Mouse (Mus musculus): ENCODE measurements around the gene Mmp2. TPM values are rescaled to one million over a fixed set of nuclear protein-coding genes. Genes with fewer than 3 reads are reported as not detected.

Gene Mmp2
- total RNA-seq, 1 experiment: 54.8 TPM

DNA sequence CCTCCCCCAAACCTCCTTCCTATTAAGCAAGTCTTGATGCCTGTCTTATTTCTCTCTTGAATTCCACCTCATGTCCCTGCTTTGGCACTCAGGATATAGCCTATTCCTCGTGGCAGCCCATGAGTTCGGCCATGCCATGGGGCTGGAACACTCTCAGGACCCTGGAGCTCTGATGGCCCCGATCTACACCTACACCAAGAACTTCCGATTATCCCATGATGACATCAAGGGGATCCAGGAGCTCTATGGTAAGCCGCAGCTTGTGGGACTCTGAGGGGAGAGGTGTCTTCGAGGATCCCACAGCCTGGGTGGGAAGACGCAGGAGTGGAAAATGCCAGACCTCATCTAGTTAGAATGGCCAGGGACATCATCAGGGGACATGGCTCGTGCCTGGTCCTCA is 12.1 kb downstream of the Mmp2 start:
- in situ Hi-C loops (cut with MboI; ENCODE audit: low sequenced_read_pairs in 2 of 2, unreplicated experiment in 2 of 2): no loop called here
- TF ChIP-seq ZNF384 (IDR thresholded peaks at IDR 0.05; ENCODE audit: low read depth, low read length) (no peak), CHD2 (IDR thresholded peaks at IDR 0.05; ENCODE audit: low read depth, low read length) (no peak)
- H3K36me3 ChIP-seq (ENCODE audit: control insufficient read depth, insufficient read depth, low read length, poor library complexity, severe bottlenecking): no peaks in the 10 kb centered on the region; the same call in 1 of the 2 replicates

DNA sequence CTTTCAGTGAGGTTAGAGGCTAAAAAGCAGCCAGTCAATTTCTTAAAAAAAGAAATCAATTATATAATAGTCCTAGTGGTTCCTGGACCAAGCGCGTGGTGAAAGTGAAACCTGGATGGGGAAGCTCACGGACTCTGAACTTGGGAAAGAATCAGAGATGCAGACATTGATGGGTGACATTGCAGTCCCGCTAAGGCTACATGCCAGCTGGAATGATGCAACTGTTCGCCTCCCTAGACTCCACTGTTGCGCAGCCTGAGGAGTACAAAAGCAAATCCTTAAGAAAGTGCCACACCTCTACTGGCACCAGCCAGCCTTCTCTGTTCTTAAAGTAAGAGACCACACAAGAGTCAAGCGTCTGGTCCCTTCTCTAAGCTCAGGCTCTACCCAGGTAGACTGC is 12.8 kb downstream of the Mmp2 start:
- Histone ChIP-seq H3K4me1 (ENCODE audit: control insufficient read depth in 2 of 2, insufficient read depth in 2 of 2, low read length in 2 of 2, poor library complexity in 1 of 2) (no peaks in the 10 kb centered on the region), H3K9ac (ENCODE audit: insufficient read depth, low read depth, low read length, poor library complexity, severe bottlenecking) (no peak overlapping the region)
- in situ Hi-C loops (cut with MboI; ENCODE audit: low sequenced_read_pairs in 2 of 2, unreplicated experiment in 2 of 2): no loop called here

More for the DNA sequence above, 12.1 kb downstream of the Mmp2 start:
- Histone ChIP-seq H3K27ac (ENCODE audit: insufficient read depth, low read depth, low read length, poor library complexity, severe bottlenecking) (no peak overlapping the region), H3K4me3 (ENCODE audit: insufficient read depth in 1 of 2, low read depth in 1 of 2, low read length in 2 of 2, poor library complexity in 1 of 2, severe bottlenecking in 1 of 2) (no peak overlapping the region), H3K9me3 (ENCODE audit: control insufficient read depth, insufficient read depth, low read depth, low read length) (no peaks in the 10 kb centered on the region), H3K9ac (ENCODE audit: insufficient read depth, low read depth, low read length, poor library complexity, severe bottlenecking) (no peak overlapping the region), H3K4me1 (ENCODE audit: control insufficient read depth in 2 of 2, insufficient read depth in 2 of 2, low read length in 2 of 2, poor library complexity in 1 of 2) (no peaks in the 10 kb centered on the region)
- DNase-seq (ENCODE audit: low read depth, low spot score): no peak

DNA sequence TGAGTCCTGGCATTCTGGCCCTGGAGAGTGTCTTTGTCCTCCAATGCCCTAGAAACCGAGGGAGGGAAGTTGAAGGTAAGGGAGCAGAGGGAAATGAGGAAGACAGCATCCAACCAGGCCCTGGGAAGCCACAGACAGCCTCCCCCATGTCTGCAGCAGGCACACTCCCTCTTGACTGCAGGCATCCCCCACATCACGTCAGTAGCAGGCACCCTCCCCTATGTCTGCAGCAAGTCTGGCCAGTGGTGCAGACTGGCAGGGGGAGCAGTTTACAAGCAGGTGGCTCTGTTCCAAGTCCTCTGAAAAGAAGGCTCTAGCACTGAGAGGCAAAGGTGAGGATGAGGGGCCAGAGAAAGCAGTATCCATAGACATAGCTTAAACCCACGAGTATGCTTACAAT is 19.6 kb downstream of the Mmp2 start:
- TF ChIP-seq HCFC1 (IDR thresholded peaks at IDR 0.05; ENCODE audit: borderline replicate concordance, insufficient read depth, low read length) (no peak), CHD2 (IDR thresholded peaks at IDR 0.05; ENCODE audit: low read depth, low read length) (no peak), ZC3H11A (IDR thresholded peaks at IDR 0.05; ENCODE audit: borderline replicate concordance, low read depth, low read length) (no peak), MAFK (IDR thresholded peaks at IDR 0.05; ENCODE audit: insufficient read depth, low read depth, low read length) (no peak), ZNF384 (IDR thresholded peaks at IDR 0.05; ENCODE audit: low read depth, low read length) (no peak)
- Histone ChIP-seq H3K4me3 (ENCODE audit: insufficient read depth in 1 of 2, low read depth in 1 of 2, low read length in 2 of 2, poor library complexity in 1 of 2, severe bottlenecking in 1 of 2) (no peak overlapping the region), H3K4me1 (ENCODE audit: control insufficient read depth in 2 of 2, insufficient read depth in 2 of 2, low read length in 2 of 2, poor library complexity in 1 of 2) (peaks cover 0 to 6% of the 10 kb centered on the region in 2 experiments; a peak in 1 of 4 replicates), H3K27ac (ENCODE audit: insufficient read depth, low read depth, low read length, poor library complexity, severe bottlenecking) (no peak overlapping the region), H3K36me3 (ENCODE audit: control insufficient read depth, insufficient read depth, low read length, poor library complexity, severe bottlenecking) (peaks cover 3% of the 10 kb centered on the region; the same call in 1 of the 2 replicates), H3K9me3 (ENCODE audit: control insufficient read depth, insufficient read depth, low read depth, low read length) (no peaks in the 10 kb centered on the region), H3K9ac (ENCODE audit: insufficient read depth, low read depth, low read length, poor library complexity, severe bottlenecking) (no peak overlapping the region)
- no peak for DNase-seq (ENCODE audit: low read depth, low spot score)
- in situ Hi-C loops (cut with MboI; ENCODE audit: low sequenced_read_pairs in 2 of 2, unreplicated experiment in 2 of 2): no loop called here

More for the DNA sequence above, 12.8 kb downstream of the Mmp2 start:
- TF ChIP-seq ZC3H11A (IDR thresholded peaks at IDR 0.05; ENCODE audit: borderline replicate concordance, low read depth, low read length) (no peak), HCFC1 (IDR thresholded peaks at IDR 0.05; ENCODE audit: borderline replicate concordance, insufficient read depth, low read length) (no peak), ZNF384 (IDR thresholded peaks at IDR 0.05; ENCODE audit: low read depth, low read length) (no peak), MAFK (IDR thresholded peaks at IDR 0.05; ENCODE audit: insufficient read depth, low read depth, low read length) (no peak), CHD2 (IDR thresholded peaks at IDR 0.05; ENCODE audit: low read depth, low read length) (no peak)
- no peak overlapping the region for H3K27ac ChIP-seq (ENCODE audit: insufficient read depth, low read depth, low read length, poor library complexity, severe bottlenecking)
- H3K36me3 ChIP-seq (ENCODE audit: control insufficient read depth, insufficient read depth, low read length, poor library complexity, severe bottlenecking): no peaks in the 10 kb centered on the region; the same call in 1 of the 2 replicates
- H3K9me3 ChIP-seq (ENCODE audit: control insufficient read depth, insufficient read depth, low read depth, low read length): no peaks in the 10 kb centered on the region
- H3K4me3 ChIP-seq (ENCODE audit: insufficient read depth in 1 of 2, low read depth in 1 of 2, low read length in 2 of 2, poor library complexity in 1 of 2, severe bottlenecking in 1 of 2): no peak overlapping the region
- DNase-seq (ENCODE audit: low read depth, low spot score): no peak

DNA sequence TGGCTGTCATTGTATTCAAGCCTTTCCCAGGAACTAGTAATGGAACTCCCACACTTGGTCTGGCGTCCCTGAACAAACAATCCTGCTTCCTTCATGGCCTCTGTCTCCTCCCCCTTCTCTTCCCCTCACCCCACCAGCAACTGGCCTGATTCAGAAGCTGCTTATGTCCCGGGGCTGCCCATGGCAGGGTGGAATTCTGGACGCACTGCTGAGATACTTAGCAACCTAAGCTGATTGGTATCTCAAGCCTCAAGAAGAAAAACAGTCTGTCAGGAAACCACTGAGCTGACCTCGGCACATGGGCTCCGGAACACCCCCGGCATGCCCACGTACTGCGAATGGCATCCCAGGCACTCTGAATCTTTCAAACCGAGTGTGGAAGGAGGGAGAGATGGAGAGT is 20.2 kb downstream of the Mmp2 start:
- Histone ChIP-seq H3K36me3 (ENCODE audit: control insufficient read depth, insufficient read depth, low read length, poor library complexity, severe bottlenecking) (peaks cover 3% of the 10 kb centered on the region; the same call in 1 of the 2 replicates), H3K9ac (ENCODE audit: insufficient read depth, low read depth, low read length, poor library complexity, severe bottlenecking) (no peak overlapping the region), H3K4me3 (ENCODE audit: insufficient read depth in 1 of 2, low read depth in 1 of 2, low read length in 2 of 2, poor library complexity in 1 of 2, severe bottlenecking in 1 of 2) (no peak overlapping the region), H3K4me1 (ENCODE audit: control insufficient read depth in 2 of 2, insufficient read depth in 2 of 2, low read length in 2 of 2, poor library complexity in 1 of 2) (peaks cover 0 to 6% of the 10 kb centered on the region in 2 experiments; a peak in 1 of 4 replicates), H3K9me3 (ENCODE audit: control insufficient read depth, insufficient read depth, low read depth, low read length) (no peaks in the 10 kb centered on the region), H3K27ac (ENCODE audit: insufficient read depth, low read depth, low read length, poor library complexity, severe bottlenecking) (no peak overlapping the region)
- no peak for DNase-seq (ENCODE audit: low read depth, low spot score)
- TF ChIP-seq HCFC1 (IDR thresholded peaks at IDR 0.05; ENCODE audit: borderline replicate concordance, insufficient read depth, low read length) (no peak), CHD2 (IDR thresholded peaks at IDR 0.05; ENCODE audit: low read depth, low read length) (no peak), ZNF384 (IDR thresholded peaks at IDR 0.05; ENCODE audit: low read depth, low read length) (no peak), ZC3H11A (IDR thresholded peaks at IDR 0.05; ENCODE audit: borderline replicate concordance, low read depth, low read length) (no peak), MAFK (IDR thresholded peaks at IDR 0.05; ENCODE audit: insufficient read depth, low read depth, low read length) (no peak)
- in situ Hi-C loops (cut with MboI; ENCODE audit: low sequenced_read_pairs in 2 of 2, unreplicated experiment in 2 of 2): no loop called here

DNA sequence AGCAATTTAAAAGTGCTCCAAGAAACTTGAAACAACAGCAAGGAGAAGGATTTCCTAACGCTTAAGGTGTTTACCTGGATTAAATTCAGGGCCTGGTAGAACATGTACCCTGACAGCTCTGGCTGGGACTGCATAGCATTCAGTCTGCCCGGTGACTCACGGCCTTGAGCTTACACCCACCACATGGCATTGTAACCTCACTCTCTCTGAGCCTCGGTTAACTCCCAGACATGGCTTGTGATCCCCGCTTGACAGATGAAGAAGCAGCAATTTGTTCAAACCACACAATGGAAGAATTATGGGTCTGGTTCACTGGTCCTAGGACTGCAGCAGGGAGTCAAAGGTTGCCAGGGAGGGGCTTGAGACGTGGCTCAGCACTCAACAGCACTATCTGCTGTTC is 22.2 kb downstream of the Mmp2 start:
- Histone ChIP-seq H3K4me1 (ENCODE audit: control insufficient read depth in 2 of 2, insufficient read depth in 2 of 2, low read length in 2 of 2, poor library complexity in 1 of 2) (peaks cover 0 to 6% of the 10 kb centered on the region in 2 experiments; a peak in 1 of 4 replicates), H3K9me3 (ENCODE audit: control insufficient read depth, insufficient read depth, low read depth, low read length) (no peaks in the 10 kb centered on the region), H3K4me3 (ENCODE audit: insufficient read depth in 1 of 2, low read depth in 1 of 2, low read length in 2 of 2, poor library complexity in 1 of 2, severe bottlenecking in 1 of 2) (peak overlapping the region in 1 of 2 experiments; percentile 7; a peak in 1 of 4 replicates), H3K27ac (ENCODE audit: insufficient read depth, low read depth, low read length, poor library complexity, severe bottlenecking) (no peak overlapping the region), H3K36me3 (ENCODE audit: control insufficient read depth, insufficient read depth, low read length, poor library complexity, severe bottlenecking) (peaks cover 3% of the 10 kb centered on the region; the same call in 1 of the 2 replicates), H3K9ac (ENCODE audit: insufficient read depth, low read depth, low read length, poor library complexity, severe bottlenecking) (no peak overlapping the region)
- DNase-seq (ENCODE audit: low read depth, low spot score): no peak
- TF ChIP-seq HCFC1 (IDR thresholded peaks at IDR 0.05; ENCODE audit: borderline replicate concordance, insufficient read depth, low read length): no peak
- TF ChIP-seq CHD2 (IDR thresholded peaks at IDR 0.05; ENCODE audit: low read depth, low read length): no peak
- no peak for TF ChIP-seq ZC3H11A (IDR thresholded peaks at IDR 0.05; ENCODE audit: borderline replicate concordance, low read depth, low read length)
- no peak for TF ChIP-seq MAFK (IDR thresholded peaks at IDR 0.05; ENCODE audit: insufficient read depth, low read depth, low read length)
- TF ChIP-seq ZNF384 (IDR thresholded peaks at IDR 0.05; ENCODE audit: low read depth, low read length): no peak
- in situ Hi-C loops (cut with MboI; ENCODE audit: low sequenced_read_pairs in 2 of 2, unreplicated experiment in 2 of 2): no loop called here
